Mouse (Mus musculus) megakaryocyte, embryonic 14.5 days (primary cell): ENCODE results near the gene Slc22a8.

Source experiments
- FLI1 ChIP-seq: IDR thresholded peaks from 2 replicates; pipeline ENCODE4 v1.6.1; 2012; ENCODE audit warnings: low read length, inconsistent platforms, mixed read lengths
- GATA1 ChIP-seq: IDR thresholded peaks from 3 replicates; pipeline ENCODE4 v1.6.1; 2012; ENCODE audit warnings: mixed read lengths, low read length, inconsistent platforms, borderline replicate concordance

- TF ChIP-seq GATA1, result no peak
- TF ChIP-seq FLI1, result no peak
Measured at GRCm38 (mm10) chr19:8571746-8572145, 19.3 kb upstream of the Slc22a8 start.
